Mouse (Mus musculus) embryo, embryonic 11.5 days (tissue): ENCODE measurements at regions not wholly inside any gene's neighbourhood (a gene's known extent, or its start where the extent isn't known, plus 50 kb on each side); places are given as distances from the start of the nearest gene placed in this dataset.

Experiments
- DNase-seq: peaks from one replicate; pipeline ENCODE4 v3.0.0-alpha.2; 2012; ENCODE audit warnings: low read depth, low spot score

GRCm38 (mm10) chr13:59393231-59393938 lies 191.6 kb downstream of the Agtpbp1 start:
- DNase-seq = no peak

GRCm38 (mm10) chr13:59392828-59393227 lies 192.2 kb downstream of the Agtpbp1 start:
- DNase-seq = no peak

GRCm38 (mm10) chr13:59387627-59388325 lies 197.3 kb downstream of the Agtpbp1 start:
- DNase-seq = no peak

- DNase-seq = no peak
Measured at GRCm38 (mm10) chr13:59386935-59387540, 198.0 kb downstream of the Agtpbp1 start.

- DNase-seq = no peak
Measured at GRCm38 (mm10) chr13:59385824-59386223, 199.2 kb downstream of the Agtpbp1 start.

GRCm38 (mm10) chr13:59370141-59370816 lies 214.7 kb downstream of the Agtpbp1 start:
- no peak for DNase-seq

GRCm38 (mm10) chr13:59368550-59369449 lies 216.2 kb downstream of the Agtpbp1 start:
- no peak for DNase-seq

- peak; percentile 71 for DNase-seq
Measured at GRCm38 (mm10) chr13:59365460-59365859, 219.6 kb downstream of the Agtpbp1 start.

GRCm38 (mm10) chr13:59363428-59363827 lies 221.6 kb downstream of the Agtpbp1 start:
- DNase-seq = no peak

- no peak for DNase-seq
Measured at GRCm38 (mm10) chr13:59361323-59361722, 223.7 kb downstream of the Agtpbp1 start.

- DNase-seq = no peak
Measured at GRCm38 (mm10) chr13:59360026-59360425, 225.0 kb downstream of the Agtpbp1 start.

GRCm38 (mm10) chr13:59358421-59358820 lies 226.6 kb downstream of the Agtpbp1 start:
- DNase-seq = no peak

- DNase-seq = peak; percentile 22
Measured at GRCm38 (mm10) chr13:59351461-59351860, 233.6 kb downstream of the Agtpbp1 start.

GRCm38 (mm10) chr13:59350613-59351150 lies 234.3 kb downstream of the Agtpbp1 start:
- DNase-seq = no peak

- no peak for DNase-seq
Measured at GRCm38 (mm10) chr13:59348510-59348909, 236.5 kb downstream of the Agtpbp1 start.

GRCm38 (mm10) chr13:59341871-59342270 lies 243.2 kb downstream of the Agtpbp1 start:
- DNase-seq = no peak

- DNase-seq = no peak
Measured at GRCm38 (mm10) chr13:59338436-59338835, 246.6 kb downstream of the Agtpbp1 start.

GRCm38 (mm10) chr13:59323933-59324332 lies 261.1 kb downstream of the Agtpbp1 start:
- DNase-seq = no peak

- DNase-seq = peak; percentile 46
Measured at GRCm38 (mm10) chr13:59323441-59323840, 261.6 kb downstream of the Agtpbp1 start.

- DNase-seq = no peak
Measured at GRCm38 (mm10) chr13:59320261-59320660, 264.8 kb downstream of the Agtpbp1 start.
